Mouse (Mus musculus) frontal cortex, adult 2 months (tissue): Measurements from ENCODE around the gene Med25. TPM values are rescaled to one million over a fixed set of nuclear protein-coding genes. Genes with fewer than 3 reads are reported as not detected.
A peak's percentile ranks its signal among the peaks of the same experiment; 100 is the strongest.

Experiments used
- DNase-seq, 2 experiments: peaks; one replicate each; pipeline ENCODE4 v3.0.0; 2022; ENCODE audit warnings: low spot score in 1 of 2; ENCODE audit errors: extremely low spot score in 1 of 2
- polyA plus RNA-seq: library from polyadenylated mRNA; depleted of rRNA; stranded (reverse); fragments of >200 nt; gene quantifications from 2 replicates; pipeline ENCODE4 v1.2.3, GENCODE M21; 2012

Gene Med25
- polyA plus RNA-seq, 1 experiment, result 130 TPM

DNA sequence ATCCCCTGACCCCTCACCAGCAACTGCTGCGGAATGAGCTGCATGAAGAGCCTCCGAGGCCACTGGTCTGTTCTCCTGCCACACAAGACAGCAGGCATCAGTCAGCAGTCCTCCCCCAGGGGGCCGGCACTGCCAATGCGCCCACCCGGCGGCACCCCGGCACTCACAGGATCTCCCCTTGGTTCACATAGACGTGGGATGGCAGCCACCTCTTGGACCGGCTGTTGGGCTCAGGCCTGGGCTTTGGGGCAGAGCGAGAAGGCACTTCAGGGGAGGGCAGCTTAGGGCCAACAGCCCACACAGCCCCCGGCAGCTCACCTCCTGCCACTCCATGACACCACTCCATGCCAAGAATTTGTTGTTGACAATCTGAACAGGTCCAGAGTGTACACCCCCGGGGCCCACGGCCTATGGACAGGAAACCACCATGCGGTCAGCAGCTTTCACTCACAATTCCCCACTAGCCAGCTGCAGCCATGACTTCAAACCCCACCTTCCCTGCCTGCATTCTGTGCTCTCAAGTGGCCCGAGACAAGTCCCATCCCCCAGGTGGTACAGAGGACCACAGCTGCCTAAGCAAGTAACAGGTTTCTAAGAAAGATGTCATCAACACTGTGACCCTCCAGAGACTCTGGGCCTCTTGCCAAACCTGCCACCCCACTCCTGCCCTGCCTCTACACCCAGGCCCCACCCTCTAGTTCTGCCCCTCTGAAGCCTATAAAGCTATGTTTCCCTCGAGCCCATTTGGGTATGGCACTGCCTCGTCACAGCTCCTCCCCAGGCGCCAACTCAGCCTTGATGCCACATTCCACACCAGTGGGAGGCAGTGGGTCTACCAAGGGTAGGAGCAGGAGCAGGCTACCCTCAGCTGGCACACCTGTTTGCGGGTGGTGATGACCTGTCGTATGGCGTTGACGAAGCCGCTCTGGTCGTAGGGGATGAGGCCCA lies 27.6 kb downstream of the Med25 start:
- no peak for DNase-seq

DNA sequence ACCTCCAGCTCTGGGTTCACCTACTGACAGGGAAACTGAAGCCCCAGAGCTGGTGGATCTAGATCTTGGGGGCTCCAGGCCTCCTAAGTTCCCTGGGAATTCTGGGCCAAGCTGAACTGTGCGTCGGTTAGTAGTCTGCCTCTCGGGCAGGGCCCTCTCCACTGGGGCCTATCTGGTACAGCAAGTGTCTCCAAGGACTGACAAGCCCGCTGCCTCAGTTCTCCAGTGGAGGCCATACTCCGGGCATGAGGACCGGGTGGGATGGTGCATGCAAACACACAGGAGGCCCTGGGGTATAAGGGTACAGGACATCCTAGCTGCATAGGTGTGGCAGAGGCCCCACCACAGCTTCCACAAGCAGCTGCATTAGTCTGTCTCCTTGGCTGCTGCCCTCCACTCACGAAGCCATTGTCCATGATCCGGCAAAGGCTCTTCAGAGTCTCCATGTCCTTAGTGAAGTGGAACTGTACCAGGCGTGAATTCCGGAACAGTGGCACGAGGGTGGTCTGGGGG lies 28.5 kb downstream of the Med25 start:
- no peak for DNase-seq

- no peak for DNase-seq
Measured at GRCm38 (mm10) chr7:44863210-44863609, 29.3 kb downstream of the Med25 start.

DNA sequence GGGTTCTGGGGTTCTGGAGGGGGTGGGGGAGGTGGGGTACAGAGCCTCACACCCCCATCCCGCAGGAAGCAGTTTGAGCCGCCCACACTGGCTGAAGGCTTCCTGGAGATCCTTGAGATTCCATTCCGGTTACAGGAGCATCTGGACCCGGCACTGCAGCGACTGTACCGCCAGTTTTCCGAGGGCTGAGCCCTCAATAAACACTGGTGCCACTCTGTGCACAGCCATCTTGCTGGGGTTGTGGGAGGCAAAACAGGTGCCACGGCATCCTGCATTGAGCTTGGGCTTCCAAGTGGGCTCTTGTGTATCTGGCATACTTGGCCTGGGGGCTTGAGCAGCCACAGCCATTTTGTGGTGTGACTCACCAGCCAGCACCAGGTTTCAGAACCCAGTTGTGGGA lies 30.1 kb downstream of the Med25 start:
- no peak for DNase-seq

DNA sequence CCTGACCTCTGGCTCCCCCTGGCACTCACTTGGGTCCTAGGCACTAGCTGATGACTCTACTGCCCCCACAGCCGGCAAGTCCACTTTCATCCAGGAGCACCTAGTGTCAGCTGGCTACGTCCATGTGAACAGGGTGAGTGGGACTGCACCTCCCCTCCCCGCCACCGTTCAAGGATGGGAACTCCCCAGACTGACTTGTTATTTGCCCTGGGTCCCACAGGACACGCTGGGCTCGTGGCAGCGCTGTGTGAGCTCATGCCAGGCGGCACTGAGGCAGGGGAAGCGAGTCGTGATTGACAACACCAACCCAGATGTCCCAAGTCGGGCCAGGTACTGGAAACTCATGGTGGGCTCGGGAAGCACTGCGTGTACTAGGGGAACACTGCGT lies 31.1 kb downstream of the Med25 start:
- DNase-seq, result no peak

GRCm38 (mm10) chr7:44860576-44861428 lies 31.7 kb downstream of the Med25 start:
- peak in 1 of 2 experiments; percentile 71 for DNase-seq

GRCm38 (mm10) chr7:44859896-44860295 lies 32.6 kb downstream of the Med25 start:
- no peak for DNase-seq

DNA sequence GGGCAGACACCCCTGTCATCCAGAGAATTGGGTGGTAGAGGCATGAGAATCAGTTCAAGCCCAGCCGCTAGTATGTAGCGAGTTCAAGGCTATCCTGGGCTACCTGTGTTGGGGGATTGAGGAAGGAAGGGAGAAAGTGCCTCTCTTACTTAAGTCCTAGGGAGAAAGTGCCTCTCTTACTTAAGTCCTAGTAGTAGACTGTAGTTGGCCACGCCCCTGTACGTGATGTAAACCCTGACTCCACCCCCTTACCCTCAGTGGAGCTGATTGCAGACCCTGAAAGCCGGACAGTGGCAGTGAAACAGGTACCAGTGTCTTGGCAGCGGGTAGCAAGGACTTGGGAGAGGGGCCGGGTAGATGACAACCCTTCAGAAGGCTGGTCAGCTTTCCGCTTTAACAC lies 34.6 kb downstream of the Med25 start:
- no peak for DNase-seq

DNA sequence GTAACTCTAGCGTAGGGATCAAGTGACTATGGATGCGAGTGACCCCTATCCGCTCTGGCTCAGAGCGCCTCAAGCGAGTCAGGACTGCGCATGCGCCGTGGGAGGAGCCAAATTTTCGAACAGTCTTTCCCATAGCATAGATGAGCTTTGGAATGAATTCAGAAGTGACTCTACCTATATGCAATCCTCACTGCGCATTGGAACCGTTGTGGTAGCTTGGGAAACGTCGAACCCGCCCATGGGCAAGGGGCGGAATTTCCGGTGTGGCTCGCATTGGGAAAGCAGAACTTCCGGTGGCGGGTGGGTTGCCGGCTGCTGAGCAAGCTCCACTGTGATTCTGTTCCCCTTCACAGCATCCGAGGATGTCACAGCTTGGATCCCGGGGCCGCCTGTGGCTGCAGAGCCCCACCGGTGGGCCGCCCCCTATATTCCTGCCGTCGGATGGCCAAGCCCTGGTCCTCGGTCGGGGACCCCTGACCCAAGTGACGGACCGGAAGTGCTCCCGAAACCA lies 35.4 kb downstream of the Med25 start, which contains the start of gene Pnkp:
Pnkp (plus strand) TSS at position 98 of the 511 bp plus-strand sequence.
- peak; percentile 93 to 96 for DNase-seq

DNA sequence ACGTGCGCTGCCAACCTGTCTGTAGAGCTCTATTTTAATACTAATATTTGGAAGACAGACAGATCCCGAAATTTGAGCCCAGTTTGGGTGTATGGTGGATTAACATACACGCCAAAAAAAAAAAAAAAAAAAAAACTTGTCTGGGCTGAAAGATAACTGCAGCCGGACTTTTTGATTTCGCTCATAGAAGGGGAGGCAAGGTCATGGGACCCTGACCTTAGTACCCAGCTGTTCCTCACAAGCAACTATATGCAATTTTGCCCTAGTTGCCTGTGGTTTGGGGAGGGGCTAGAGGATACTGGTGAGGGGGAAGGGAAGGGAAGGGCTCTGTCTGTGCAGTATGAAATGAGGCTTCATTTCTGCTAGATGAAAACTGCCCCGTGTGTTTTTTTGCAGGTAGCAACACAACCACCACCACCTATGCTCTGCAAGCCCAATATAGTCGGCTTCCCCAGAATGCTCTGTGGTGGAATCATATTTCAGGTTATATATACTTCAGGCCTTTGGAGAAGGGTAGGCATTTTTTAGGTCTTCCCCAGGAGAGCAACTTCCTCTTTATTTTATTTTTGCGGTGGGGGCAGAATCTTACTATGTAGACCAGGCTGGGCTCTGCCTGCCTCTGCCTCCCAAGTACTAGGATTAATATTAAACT lies 36.1 kb downstream of the Med25 start:
- no peak for DNase-seq

- DNase-seq, result no peak
Measured at GRCm38 (mm10) chr7:44855036-44855435, 37.5 kb downstream of the Med25 start.

DNA sequence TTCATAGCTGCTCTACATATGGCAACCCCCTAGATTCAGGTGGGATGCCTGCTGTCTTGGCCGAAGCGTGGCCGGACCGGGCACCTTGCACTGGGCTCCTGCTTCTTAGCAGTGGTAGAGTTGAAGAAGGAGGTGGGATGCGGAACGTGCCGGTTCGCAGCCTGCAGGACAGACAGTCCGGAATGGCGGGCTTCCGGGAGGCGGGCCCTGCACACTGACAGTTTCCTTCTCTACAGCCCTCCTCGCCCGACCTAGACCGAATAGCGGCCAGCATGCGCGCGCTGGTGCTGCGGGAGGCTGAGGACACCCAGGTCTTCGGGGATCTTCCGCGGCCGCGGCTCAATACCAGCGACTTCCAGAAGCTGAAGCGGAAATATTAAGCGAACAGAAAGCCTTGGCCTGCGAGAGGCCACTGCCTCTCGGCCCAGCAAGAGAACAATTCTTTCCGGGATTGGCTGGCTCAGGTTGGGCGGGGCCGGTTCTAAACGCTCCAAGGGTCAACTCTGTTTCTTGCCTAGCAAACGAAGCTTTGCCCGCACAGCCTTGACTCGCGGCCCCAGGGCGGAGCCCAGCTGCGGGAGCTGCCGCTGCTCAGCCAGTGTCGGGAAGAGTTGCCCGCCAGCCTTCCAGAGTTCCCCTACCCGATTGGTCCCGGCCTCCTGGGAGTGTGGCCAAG lies 38.0 kb downstream of the Med25 start:
- peak in 1 of 2 experiments; percentile 71 for DNase-seq

DNA sequence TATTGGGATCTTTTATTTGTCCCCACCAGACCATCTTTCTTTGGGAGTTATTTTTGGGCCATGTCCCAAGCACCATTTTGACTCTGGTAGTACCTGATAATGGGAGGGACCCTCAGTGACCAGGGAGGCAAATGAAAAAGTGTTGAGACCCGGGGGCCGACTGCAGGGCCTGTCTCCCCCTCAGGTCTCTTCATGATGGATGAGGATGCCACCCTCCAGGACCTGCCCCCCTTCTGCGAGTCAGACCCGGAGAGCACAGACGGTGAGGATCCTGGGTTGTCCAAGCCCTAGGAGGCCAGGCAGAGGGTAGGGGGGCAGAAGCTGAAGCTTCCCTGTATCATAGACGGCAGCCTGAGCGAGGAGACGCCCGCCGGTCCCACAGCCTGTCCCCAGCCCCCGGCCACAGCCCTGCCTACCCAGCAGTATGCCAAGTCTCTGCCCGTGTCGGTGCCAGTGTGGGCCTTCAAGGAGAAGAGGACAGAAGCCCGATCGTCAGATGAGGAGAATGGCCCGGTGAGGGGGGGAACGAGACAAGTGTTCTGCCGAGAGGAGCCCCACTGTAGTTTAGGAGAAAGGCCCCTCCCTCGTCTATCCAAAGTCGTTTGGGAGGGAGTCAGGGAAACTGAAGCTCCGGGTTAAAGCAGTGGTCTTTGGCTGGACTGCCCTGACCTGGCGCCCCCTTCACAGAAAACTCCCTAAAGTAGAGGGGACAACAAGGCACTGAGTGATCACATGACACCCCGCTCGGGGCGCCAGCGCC lies 38.7 kb downstream of the Med25 start:
- DNase-seq, result no peak

- no peak for DNase-seq
Measured at GRCm38 (mm10) chr7:44853065-44853464, 39.4 kb downstream of the Med25 start.

DNA sequence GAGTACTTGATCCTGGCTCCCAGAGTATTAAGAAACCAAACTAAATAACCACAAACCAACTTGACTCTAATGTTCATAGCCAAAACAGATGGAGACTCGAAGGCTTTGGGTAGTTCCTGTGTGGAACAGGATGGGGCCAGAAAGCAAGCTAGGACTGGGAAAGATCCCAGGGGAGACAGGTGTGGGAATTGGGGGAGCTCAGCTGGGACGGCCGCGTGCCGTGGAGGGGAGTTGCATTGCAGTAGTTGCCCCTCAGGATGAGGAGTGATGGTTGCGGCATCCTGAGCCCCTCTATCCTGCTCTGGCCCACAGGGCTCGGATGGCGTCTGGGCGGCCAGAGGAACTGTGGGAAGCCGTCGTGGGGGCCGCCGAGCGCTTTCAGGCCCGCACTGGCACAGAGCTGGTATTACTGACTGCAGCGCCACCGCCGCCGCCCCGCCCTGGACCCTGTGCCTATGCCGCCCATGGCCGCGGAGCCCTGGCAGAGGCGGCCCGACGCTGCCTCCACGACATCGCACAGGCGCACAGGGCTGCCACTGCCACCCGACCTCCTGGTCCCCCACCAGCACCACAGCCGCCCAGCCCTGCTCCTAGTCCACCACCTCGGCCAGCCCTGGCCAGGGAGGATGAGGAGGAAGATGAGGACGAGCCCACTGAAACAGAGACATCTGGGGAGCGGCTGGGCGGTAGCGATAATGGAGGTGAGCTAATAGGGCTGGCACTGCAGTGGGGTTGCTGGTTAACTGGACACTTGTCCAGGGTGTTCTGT lies 40.1 kb downstream of the Med25 start:
- no peak for DNase-seq

GRCm38 (mm10) chr7:44851625-44852234 lies 40.8 kb downstream of the Med25 start:
- DNase-seq, result no peak

GRCm38 (mm10) chr7:44850789-44851624 lies 41.5 kb downstream of the Med25 start:
- no peak for DNase-seq
